Mouse (Mus musculus): ENCODE data around the gene Gm4969.

Gm4969 gene

GRCm38 (mm10) chr7:19136673-19137334 lies 18.6 kb upstream of the Gm4969 start:
- no peak for DNase-seq (ENCODE audit: low spot score in 2 of 2)

- no peak for DNase-seq (ENCODE audit: low spot score in 2 of 2)
Observed at GRCm38 (mm10) chr7:19136168-19136567, 18.0 kb upstream of the Gm4969 start.

- peak; percentile 98 to 99 for DNase-seq (ENCODE audit: low spot score in 2 of 2)
Observed at GRCm38 (mm10) chr7:19131324-19131848, 13.2 kb upstream of the Gm4969 start.

GRCm38 (mm10) chr7:19130657-19131056 lies 12.5 kb upstream of the Gm4969 start:
- no peak for DNase-seq (ENCODE audit: low spot score in 2 of 2)

- DNase-seq (ENCODE audit: low spot score in 2 of 2): no peak
Observed at GRCm38 (mm10) chr7:19129396-19129795, 11.2 kb upstream of the Gm4969 start.

GRCm38 (mm10) chr7:19127744-19128143 lies 9.6 kb upstream of the Gm4969 start:
- DNase-seq (ENCODE audit: low spot score in 2 of 2): no peak

GRCm38 (mm10) chr7:19124713-19125112 lies 6.5 kb upstream of the Gm4969 start:
- no peak for DNase-seq (ENCODE audit: low spot score in 2 of 2)

- DNase-seq (ENCODE audit: low spot score in 2 of 2): no peak
Observed at GRCm38 (mm10) chr7:19121686-19122085, 3.5 kb upstream of the Gm4969 start.

GRCm38 (mm10) chr7:19119631-19120429 lies 1.7 kb upstream of the Gm4969 start, which contains the start of gene Fbxo46:
TSS of gene Fbxo46 (plus strand) at chr7:19119859.
- peak; percentile 89 for DNase-seq (ENCODE audit: low spot score in 2 of 2)

- DNase-seq (ENCODE audit: low spot score in 2 of 2): no peak
Observed at GRCm38 (mm10) chr7:19119083-19119482, 915 bp upstream of the Gm4969 start.

- no peak for DNase-seq (ENCODE audit: low spot score in 2 of 2)
Observed at GRCm38 (mm10) chr7:19109565-19109964, 8.6 kb downstream of the Gm4969 start.

- no peak for DNase-seq (ENCODE audit: low spot score in 2 of 2)
Observed at GRCm38 (mm10) chr7:19107436-19107835, 10.7 kb downstream of the Gm4969 start.

GRCm38 (mm10) chr7:19104486-19104885 lies 13.7 kb downstream of the Gm4969 start:
- no peak for DNase-seq (ENCODE audit: low spot score in 2 of 2)

- DNase-seq (ENCODE audit: low spot score in 2 of 2): no peak
Observed at GRCm38 (mm10) chr7:19103741-19104140, 14.4 kb downstream of the Gm4969 start.

- no peak for DNase-seq (ENCODE audit: low spot score in 2 of 2)
Observed at GRCm38 (mm10) chr7:19100290-19100689, 17.9 kb downstream of the Gm4969 start.

GRCm38 (mm10) chr7:19098811-19099210 lies 19.4 kb downstream of the Gm4969 start:
- no peak for DNase-seq (ENCODE audit: low spot score in 2 of 2)

- DNase-seq (ENCODE audit: low spot score in 2 of 2): no peak
Observed at GRCm38 (mm10) chr7:19097863-19098262, 20.3 kb downstream of the Gm4969 start.

- DNase-seq (ENCODE audit: low spot score in 2 of 2): peak in 1 of 2 experiments; percentile 55
Observed at GRCm38 (mm10) chr7:19097217-19097616, 21.0 kb downstream of the Gm4969 start.

- peak in 1 of 2 experiments; percentile 57 for DNase-seq (ENCODE audit: low spot score in 2 of 2)
Observed at GRCm38 (mm10) chr7:19096421-19096976, 21.7 kb downstream of the Gm4969 start.

GRCm38 (mm10) chr7:19095751-19096110 lies 22.4 kb downstream of the Gm4969 start:
- DNase-seq (ENCODE audit: low spot score in 2 of 2): peak; percentile 69 to 86

GRCm38 (mm10) chr7:19094826-19095750 lies 23.1 kb downstream of the Gm4969 start:
- peak in 1 of 2 experiments; percentile 62 for DNase-seq (ENCODE audit: low spot score in 2 of 2)
